Mouse (Mus musculus): Measurements from ENCODE around the gene Sult4a1. TPM values are rescaled to one million over a fixed set of nuclear protein-coding genes. Genes with fewer than 3 reads are reported as not detected.

The Sult4a1 gene
- total RNA-seq, 4 experiments from 2014 or later, result 5.7 to 8.2 (median 6.0) TPM

- no peak for DNase-seq
Observed at GRCm38 (mm10) chr15:84096051-84096450, 9.5 kb downstream of the Sult4a1 start.

- DNase-seq, result no peak
Observed at GRCm38 (mm10) chr15:84094921-84095320, 10.6 kb downstream of the Sult4a1 start.

GRCm38 (mm10) chr15:84086775-84087174 lies 18.8 kb downstream of the Sult4a1 start:
- DNase-seq, result no peak

- DNase-seq, result no peak
Observed at GRCm38 (mm10) chr15:84086364-84086763, 19.2 kb downstream of the Sult4a1 start.

GRCm38 (mm10) chr15:84080069-84080468 lies 25.5 kb downstream of the Sult4a1 start:
- no peak for DNase-seq

DNA sequence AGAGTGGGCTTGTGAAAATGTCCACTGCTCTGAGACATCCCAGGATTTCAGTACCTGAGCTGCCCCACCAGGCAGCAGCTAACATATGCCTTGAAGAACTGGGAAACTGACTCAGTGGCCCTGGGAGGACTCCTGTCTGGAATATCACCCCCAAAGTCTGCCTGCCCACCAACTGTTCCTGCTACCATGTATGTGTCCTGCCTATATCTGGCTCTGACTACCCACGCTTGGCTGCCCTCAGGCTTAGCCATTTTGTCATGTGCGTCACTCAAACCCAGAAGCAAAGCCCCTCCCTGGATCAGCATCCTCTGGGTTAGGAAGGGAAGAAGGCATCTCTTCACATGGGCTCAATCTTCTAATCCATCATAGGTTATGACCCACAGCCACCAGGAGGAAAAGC lies 26.0 kb downstream of the Sult4a1 start:
- no peak for DNase-seq

- no peak for DNase-seq
Observed at GRCm38 (mm10) chr15:84078667-84079066, 26.9 kb downstream of the Sult4a1 start.

DNA sequence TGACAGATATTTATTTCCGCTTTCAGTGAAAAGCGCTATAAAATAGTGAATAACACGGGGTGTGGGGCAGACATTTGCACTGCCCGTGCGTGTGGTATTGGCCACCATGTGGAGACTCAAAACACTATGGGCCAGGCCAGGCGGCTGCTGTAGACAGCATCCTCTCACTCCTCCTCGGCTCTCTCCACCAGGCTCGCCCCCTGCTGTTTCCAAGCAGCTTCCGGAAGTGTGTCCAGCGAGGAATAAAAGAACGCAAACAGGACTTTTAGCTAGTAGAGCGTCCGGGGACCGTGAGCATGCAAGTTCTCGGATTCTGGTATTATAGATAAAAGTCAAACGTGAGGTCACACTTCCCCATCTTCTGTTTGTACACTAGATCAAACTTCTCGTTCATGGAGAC lies 28.4 kb downstream of the Sult4a1 start:
- DNase-seq, result no peak

- no peak for DNase-seq
Observed at GRCm38 (mm10) chr15:84074705-84075185, 30.8 kb downstream of the Sult4a1 start.

DNA sequence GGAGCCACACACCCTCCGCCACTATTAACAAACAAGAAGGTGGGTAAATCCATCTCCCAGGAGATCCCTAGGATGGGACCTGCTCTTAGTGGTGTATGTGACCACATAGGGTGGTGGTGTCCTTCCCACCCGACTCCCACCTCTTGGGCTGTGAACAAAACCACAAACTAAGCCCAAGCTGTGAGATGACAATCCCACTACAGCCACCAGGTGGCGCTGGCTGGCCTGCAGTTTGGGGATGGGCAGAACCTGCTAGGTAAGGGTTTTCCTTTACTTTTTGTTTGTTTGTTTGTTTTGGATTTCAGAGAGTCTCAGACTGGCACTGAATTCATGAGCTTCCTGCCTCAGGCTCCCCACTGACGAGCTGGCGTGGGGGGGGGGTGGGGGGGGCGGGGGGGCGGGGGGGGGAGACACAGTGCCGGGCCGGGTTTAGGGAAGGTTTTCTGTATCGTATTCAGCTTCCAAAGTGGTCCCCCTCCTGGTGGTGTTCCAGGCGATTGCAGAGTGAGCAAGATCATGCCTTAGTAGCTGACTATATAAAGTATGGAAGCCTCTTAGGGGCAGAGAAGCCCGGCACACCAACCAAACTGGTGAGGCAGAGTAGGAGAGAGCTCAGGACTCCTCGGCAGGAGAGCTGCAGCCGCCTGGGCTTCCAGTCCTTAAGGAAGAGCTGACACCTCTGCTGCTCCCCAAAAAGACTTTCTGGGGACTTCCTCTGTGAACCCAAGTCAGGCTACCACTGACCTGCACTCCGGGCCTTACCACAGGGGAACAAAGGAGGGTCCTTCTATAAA lies 31.4 kb downstream of the Sult4a1 start:
- no peak for DNase-seq

DNA sequence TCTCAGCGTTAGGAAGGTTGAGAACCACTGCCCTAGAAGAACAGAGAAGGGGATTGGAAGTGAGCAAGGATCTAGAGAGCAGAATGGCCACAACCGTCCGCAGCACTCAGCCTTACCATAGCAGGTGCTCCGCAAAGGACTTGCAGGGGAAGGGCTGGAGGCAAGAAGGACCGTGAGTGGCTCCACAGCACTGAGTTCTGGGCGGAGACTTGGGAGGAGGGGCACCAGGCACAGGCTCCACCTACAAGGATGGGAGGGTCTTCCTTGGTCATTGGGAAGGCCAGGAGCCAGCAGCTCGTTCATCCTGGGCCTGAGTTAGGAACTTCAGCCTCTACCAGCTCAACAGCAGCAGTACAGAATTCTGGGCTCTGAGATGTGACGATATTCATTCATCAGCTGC lies 32.5 kb downstream of the Sult4a1 start:
- DNase-seq, result no peak

DNA sequence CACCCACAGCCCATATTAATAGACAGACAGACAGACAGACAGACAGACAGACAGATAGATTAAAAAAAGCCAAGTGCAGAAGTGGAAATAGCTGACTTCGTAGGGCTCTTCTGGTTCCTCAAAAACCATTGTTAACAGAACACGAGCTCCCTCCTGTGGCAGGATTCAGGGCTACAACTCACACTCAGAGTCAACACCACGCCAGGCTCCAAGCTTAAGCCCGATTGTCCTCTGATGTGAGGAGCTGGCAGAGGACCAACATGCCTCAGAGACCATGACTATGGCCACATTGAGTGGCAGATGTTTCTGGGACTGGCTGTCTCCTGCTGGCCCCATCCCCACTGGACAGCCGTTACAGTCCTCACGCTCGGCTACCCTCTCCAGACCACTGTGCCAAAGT lies 33.3 kb downstream of the Sult4a1 start:
- no peak for DNase-seq

- no peak for DNase-seq
Observed at GRCm38 (mm10) chr15:84070116-84070676, 35.4 kb downstream of the Sult4a1 start.

- DNase-seq, result no peak
Observed at GRCm38 (mm10) chr15:84069455-84070050, 36.0 kb downstream of the Sult4a1 start.

GRCm38 (mm10) chr15:84065701-84066100 lies 39.9 kb downstream of the Sult4a1 start:
- DNase-seq, result no peak

GRCm38 (mm10) chr15:84065140-84065539 lies 40.4 kb downstream of the Sult4a1 start, which contains the start of gene Efcab6:
Gene Efcab6 (minus strand): TSS chr15:84065379.
- DNase-seq, result no peak

DNA sequence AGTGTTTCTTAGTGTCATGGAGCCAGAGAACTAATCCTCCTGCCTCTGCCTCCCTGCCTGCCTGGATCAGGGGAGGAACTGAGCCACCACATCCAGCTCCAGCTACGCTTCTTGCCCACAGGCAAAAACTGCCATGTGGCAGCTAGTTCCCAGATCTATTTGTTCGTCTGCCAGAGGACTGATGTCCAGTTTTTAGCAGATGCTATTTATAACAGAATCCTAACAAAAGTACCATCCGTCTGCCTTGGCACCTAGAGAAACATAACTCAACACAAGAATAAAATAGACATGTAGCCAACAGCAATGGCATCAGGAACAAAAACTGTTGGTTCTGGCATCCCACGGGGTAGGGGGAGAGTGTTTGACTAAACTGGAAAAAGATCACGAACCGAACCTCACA lies 46.7 kb downstream of the Sult4a1 start:
- no peak for DNase-seq

- DNase-seq, result no peak
Observed at GRCm38 (mm10) chr15:84056083-84056482, 49.5 kb downstream of the Sult4a1 start.

- peak; percentile 25 for DNase-seq
Observed at GRCm38 (mm10) chr15:84053859-84054258, 51.7 kb downstream of the Sult4a1 start.

DNA sequence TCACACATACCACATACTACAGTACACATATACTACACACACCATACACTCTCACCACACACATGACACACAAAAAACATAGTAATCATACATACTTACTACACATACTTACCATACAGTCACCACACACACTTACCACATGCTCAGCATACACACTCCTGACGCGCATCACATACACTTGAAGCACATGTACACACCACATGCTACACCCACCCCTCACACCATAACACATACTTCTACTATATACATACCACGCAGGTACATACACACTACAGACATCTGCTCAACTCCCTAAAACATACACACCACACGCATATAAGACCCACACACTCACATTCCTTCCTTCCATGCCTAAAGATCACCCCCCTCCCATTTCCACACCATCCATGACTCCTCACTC lies 52.3 kb downstream of the Sult4a1 start:
- no peak for DNase-seq

DNA sequence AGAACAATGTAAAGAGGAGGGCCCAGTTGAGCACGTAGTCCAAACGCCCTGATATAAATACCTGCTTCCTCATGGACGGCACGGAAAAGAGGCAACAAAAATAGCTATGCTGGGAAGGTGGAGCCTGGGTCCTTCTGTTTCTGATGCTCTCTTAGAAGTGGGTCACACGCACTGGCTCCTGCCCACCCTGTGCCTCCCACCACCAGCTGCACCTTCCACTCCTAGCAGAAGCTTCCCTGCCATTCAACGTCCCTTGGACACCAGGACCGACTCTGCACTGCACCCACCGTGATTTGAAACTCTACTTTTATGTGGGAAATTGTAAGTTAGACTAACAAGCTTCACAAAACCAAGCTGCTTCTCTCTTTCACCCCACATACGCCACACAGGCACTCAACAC lies 53.2 kb downstream of the Sult4a1 start:
- no peak for DNase-seq

GRCm38 (mm10) chr15:84049570-84049969 lies 56.0 kb downstream of the Sult4a1 start:
- DNase-seq, result peak; percentile 15

DNA sequence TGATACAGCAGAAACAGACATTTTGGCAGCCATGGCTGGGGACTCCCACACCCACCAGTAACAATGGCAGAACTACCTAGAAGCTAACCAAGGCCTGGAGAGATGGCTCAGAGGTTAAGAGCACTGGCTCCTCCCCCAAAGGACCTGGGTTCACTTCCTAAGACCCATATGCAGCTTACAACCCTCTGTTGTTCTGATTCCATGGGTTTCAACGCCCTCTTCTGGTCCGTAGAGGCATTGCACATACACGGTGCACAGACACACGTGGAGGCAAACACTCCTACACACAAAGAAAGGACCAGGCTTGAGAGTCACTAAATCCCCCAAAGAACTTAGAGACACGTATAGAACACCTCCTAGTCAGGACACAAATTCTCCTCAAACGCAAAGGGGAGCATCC lies 60.0 kb downstream of the Sult4a1 start:
- DNase-seq, result no peak

- no peak for DNase-seq
Observed at GRCm38 (mm10) chr15:84037067-84037466, 68.5 kb downstream of the Sult4a1 start.
